Mouse (Mus musculus): ENCODE measurements around the gene Rgma. TPM values are rescaled to one million over a fixed set of nuclear protein-coding genes. Genes with fewer than 3 reads are reported as not detected.

Gene Rgma
- polyA plus RNA-seq, 1 experiment = 9.3 TPM

DNA sequence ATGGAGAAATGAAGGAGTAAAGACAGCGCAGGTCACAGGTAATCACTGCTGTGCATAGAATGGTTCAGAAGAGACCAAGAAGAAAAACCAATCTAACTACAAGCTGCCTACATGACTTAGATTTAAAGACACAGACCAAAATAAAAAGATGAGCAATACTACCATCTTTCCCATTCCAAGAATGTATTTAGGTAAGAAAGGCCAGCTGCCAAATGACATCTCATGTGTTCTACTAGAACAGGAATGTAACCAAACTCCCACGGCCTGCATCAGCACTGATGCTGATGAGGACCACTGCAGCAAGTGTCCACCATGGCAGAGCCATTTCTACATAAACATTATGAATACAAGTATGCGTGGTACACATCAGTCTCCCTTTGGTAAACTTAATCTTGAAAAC is 92.4 kb downstream of the Rgma start:
- TF ChIP-seq CTCF (IDR thresholded peaks at IDR 0.05; ENCODE audit: control insufficient read depth, insufficient read depth, insufficient replicate concordance, low read depth, low read length) (no peak), POLR2A (IDR thresholded peaks at IDR 0.05; ENCODE audit: control insufficient read depth, low read depth, low read length) (no peak)
- Histone ChIP-seq H3K27ac (ENCODE audit: control insufficient read depth, insufficient read depth, low read depth, low read length) (no peak overlapping the region), H3K27me3 (ENCODE audit: control insufficient read depth, insufficient read depth, low read length) (no peaks in the 10 kb centered on the region), H3K36me3 (ENCODE audit: control insufficient read depth, insufficient read depth, low read length) (peaks cover 9% of the 10 kb centered on the region), H3K4me3 (ENCODE audit: control insufficient read depth, low read depth, low read length) (no peak overlapping the region), H3K4me1 (ENCODE audit: control insufficient read depth, insufficient read depth, low read length) (no peaks in the 10 kb centered on the region)

Other genes starting within 250 kb of the Rgma start
- 17.7 and 20.6 TPM in 2 replicates for gene Chd2, start 166.3 kb downstream of the Rgma start, polyA plus RNA-seq (2012; rRNA removed)